Mouse (Mus musculus) intestine, embryonic 15.5 days (tissue): Measurements from ENCODE around the gene Ugt1a7c. TPM values are rescaled to one million over a fixed set of nuclear protein-coding genes. Genes with fewer than 3 reads are reported as not detected.
A peak's percentile ranks its signal among the peaks of the same experiment; 100 is the strongest.

Experiments
- ATAC-seq: fragments of 200-750 bp; cut with Nextera tagmentation; 2 replicates; pipeline ENCODE4 v1.8.0; 2017; ENCODE audit warnings: moderate TSS enrichment, moderate library complexity
- H3K27ac ChIP-seq: fragments of 300-500 bp; sonication (generic); 2 replicates; pipeline ENCODE4 v1.5.1; 2015; ENCODE audit warnings: mild to moderate bottlenecking, inconsistent platforms
- H3K27me3 ChIP-seq: fragments of 300-500 bp; sonication (generic); replicated peaks from 2 replicates; pipeline ENCODE4 v1.6.1; 2015; ENCODE audit warnings: inconsistent platforms
- H3K36me3 ChIP-seq: fragments of 300-500 bp; sonication (generic); 2 replicates; pipeline ENCODE4 v1.6.1; 2015; ENCODE audit warnings: inconsistent platforms
- H3K4me1 ChIP-seq: fragments of 300-500 bp; sonication (generic); replicated peaks from 2 replicates; pipeline ENCODE4 v1.6.1; 2015; ENCODE audit warnings: inconsistent platforms
- H3K4me2 ChIP-seq: fragments of 300-500 bp; sonication (generic); replicated peaks from 2 replicates; pipeline ENCODE4 v1.6.1; 2015; ENCODE audit warnings: mild to moderate bottlenecking, inconsistent platforms
- H3K4me3 ChIP-seq: fragments of 300-500 bp; sonication (generic); replicated peaks from 2 replicates; pipeline ENCODE4 v1.5.1; 2015; ENCODE audit warnings: inconsistent platforms
- H3K9ac ChIP-seq: fragments of 300-500 bp; sonication (generic); 2 replicates; pipeline ENCODE4 v1.6.1; 2015; ENCODE audit warnings: inconsistent platforms
- H3K9me3 ChIP-seq: fragments of 300-500 bp; sonication (generic); 2 replicates; pipeline ENCODE4 v1.6.1; 2016; ENCODE audit warnings: inconsistent platforms
- WGBS: fragments of 180-500 bp; shearing (Covaris S2); methylation state at CpG from one replicate; pipeline ENCODE4 v1.1.7; 2015; 5-methylcytosine and 5-hydroxymethylcytosine counted together
- polyA plus RNA-seq: library from polyadenylated mRNA; unstranded; fragments of >200 nt; fragmentation: Nextera tagmentation; extraction: Ambion mirVana; gene quantifications from 2 replicates; pipeline ENCODE4 v1.2.1, GENCODE M21; 2015

Ugt1a7c gene
- polyA plus RNA-seq, 1 experiment from 2014 or later, result 49.1 TPM

DNA sequence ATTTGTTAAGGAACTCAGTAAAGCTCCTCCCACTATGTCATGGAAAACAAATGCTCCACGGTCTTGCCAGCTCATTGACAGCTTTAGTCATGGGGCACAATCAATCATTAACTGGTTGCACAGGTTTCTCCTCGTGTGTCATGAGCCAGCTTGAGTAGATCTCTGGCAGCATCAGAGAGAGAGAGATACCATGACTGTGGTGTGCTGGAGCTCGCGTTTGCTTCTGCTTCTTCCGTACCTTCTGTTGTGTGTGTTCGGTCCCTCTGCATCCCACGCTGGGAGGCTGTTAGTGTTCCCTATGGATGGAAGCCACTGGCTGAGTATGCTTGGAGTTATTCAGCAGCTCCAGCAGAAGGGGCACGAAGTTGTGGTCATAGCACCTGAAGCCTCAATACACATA lies 117.0 kb downstream of the Ugt1a7c start, which contains the start of gene Ugt1a1:
TSS of gene Ugt1a1 (plus strand) at position 148 of the 400 bp plus-strand sequence.
- H3K4me2 ChIP-seq, result no peak within 1 kb of the TSS
- peaks cover 26% of the 10 kb centered on the region for H3K9me3 ChIP-seq
- 68% methylated on average over 8 of the region's 8 CpGs for WGBS

GRCm38 (mm10) chr1:88212341-88213045 lies 117.6 kb downstream of the Ugt1a7c start:
- 61% methylated on average over 8 of the region's 8 CpGs for WGBS
- peaks cover 32% of the 10 kb centered on the region for H3K9me3 ChIP-seq
- ATAC-seq, result 0 out of 2 replicates have a peak, but pooled peaks have one; percentile 5

More for the DNA sequence above, 117.0 kb downstream of the Ugt1a7c start, which contains the start of gene Ugt1a1:
- no peaks in the 10 kb centered on the region for H3K36me3 ChIP-seq
- H3K4me3 ChIP-seq, result no peak within 1 kb of the TSS
- H3K9ac ChIP-seq, result no peak within 1 kb of the TSS
- no peak within 1 kb of the TSS for H3K27ac ChIP-seq
- peak; percentile 53 for ATAC-seq
- no peaks in the 10 kb centered on the region for H3K27me3 ChIP-seq
- H3K4me1 ChIP-seq, result no peaks in the 10 kb centered on the region

DNA sequence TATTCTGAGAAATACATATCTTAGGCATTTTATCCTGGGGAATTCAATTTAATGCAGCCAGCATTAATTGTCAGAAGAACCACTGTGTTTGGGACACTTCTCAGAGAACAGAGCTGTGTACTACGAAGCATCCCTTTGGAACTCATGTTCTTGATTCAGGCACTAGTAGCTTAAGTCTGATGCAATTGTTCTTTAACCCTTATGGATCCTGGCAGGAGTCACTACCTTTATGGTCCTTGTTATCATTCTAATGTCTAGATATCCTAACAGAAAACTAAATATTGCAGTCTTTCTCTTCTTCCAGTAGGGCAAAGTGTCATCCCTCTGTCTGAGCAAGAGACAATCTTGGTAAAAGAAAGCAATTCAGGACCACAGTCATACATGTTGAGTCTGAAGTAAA lies 118.2 kb downstream of the Ugt1a7c start:
- 75% methylated on average over 1 of the region's 1 CpGs for WGBS
- Histone ChIP-seq H3K4me2 (no peak overlapping the region), H3K27me3 (no peaks in the 10 kb centered on the region), H3K4me3 (no peak overlapping the region), H3K36me3 (no peaks in the 10 kb centered on the region), H3K4me1 (no peaks in the 10 kb centered on the region), H3K9ac (no peak overlapping the region), H3K27ac (no peak overlapping the region), H3K9me3 (peaks cover 33% of the 10 kb centered on the region)
- no peak for ATAC-seq

More at GRCm38 (mm10) chr1:88212341-88213045, 117.6 kb downstream of the Ugt1a7c start:
- H3K4me2 ChIP-seq, result no peak overlapping the region
- H3K4me1 ChIP-seq, result no peaks in the 10 kb centered on the region
- H3K27me3 ChIP-seq, result no peaks in the 10 kb centered on the region
- no peak overlapping the region for H3K9ac ChIP-seq
- H3K36me3 ChIP-seq, result no peaks in the 10 kb centered on the region
- H3K27ac ChIP-seq, result no peak overlapping the region
- H3K4me3 ChIP-seq, result no peak overlapping the region

- Histone ChIP-seq H3K4me2 (no peak overlapping the region), H3K4me3 (no peak overlapping the region), H3K27ac (no peak overlapping the region), H3K27me3 (no peaks in the 10 kb centered on the region), H3K9ac (no peak overlapping the region), H3K36me3 (no peaks in the 10 kb centered on the region), H3K4me1 (no peaks in the 10 kb centered on the region), H3K9me3 (peaks cover 33% of the 10 kb centered on the region)
- ATAC-seq, result peak; percentile 82
- 74% methylated on average over 2 of the region's 2 CpGs for WGBS
Observed at GRCm38 (mm10) chr1:88213766-88214461, 119.1 kb downstream of the Ugt1a7c start.

GRCm38 (mm10) chr1:88214462-88214952 lies 119.6 kb downstream of the Ugt1a7c start:
- H3K36me3 ChIP-seq, result no peaks in the 10 kb centered on the region
- no peak overlapping the region for H3K4me2 ChIP-seq
- H3K9me3 ChIP-seq, result peaks cover 33% of the 10 kb centered on the region
- H3K27ac ChIP-seq, result no peak overlapping the region
- no peaks in the 10 kb centered on the region for H3K4me1 ChIP-seq
- H3K27me3 ChIP-seq, result no peaks in the 10 kb centered on the region
- WGBS, result 81% methylated on average over 2 of the region's 2 CpGs
- no peak overlapping the region for H3K9ac ChIP-seq
- no peak overlapping the region for H3K4me3 ChIP-seq
- ATAC-seq, result no peak

GRCm38 (mm10) chr1:88215466-88216380 lies 120.9 kb downstream of the Ugt1a7c start:
- Histone ChIP-seq H3K27me3 (no peaks in the 10 kb centered on the region), H3K9me3 (peaks cover 33% of the 10 kb centered on the region), H3K4me1 (no peaks in the 10 kb centered on the region), H3K4me2 (no peak overlapping the region), H3K27ac (no peak overlapping the region), H3K36me3 (no peaks in the 10 kb centered on the region), H3K4me3 (no peak overlapping the region), H3K9ac (no peak overlapping the region)
- ATAC-seq, result no peak
- WGBS, result 71% methylated on average over 10 of the region's 10 CpGs

GRCm38 (mm10) chr1:88216551-88216950 lies 121.7 kb downstream of the Ugt1a7c start:
- H3K9me3 ChIP-seq, result peaks cover 33% of the 10 kb centered on the region

GRCm38 (mm10) chr1:88217144-88217543 lies 122.3 kb downstream of the Ugt1a7c start:
- no peak overlapping the region for H3K4me2 ChIP-seq
- H3K36me3 ChIP-seq, result no peaks in the 10 kb centered on the region
- no peaks in the 10 kb centered on the region for H3K4me1 ChIP-seq
- H3K4me3 ChIP-seq, result no peak overlapping the region
- 59% methylated on average over 2 of the region's 2 CpGs for WGBS
- no peaks in the 10 kb centered on the region for H3K27me3 ChIP-seq
- H3K9me3 ChIP-seq, result peaks cover 31% of the 10 kb centered on the region
- H3K27ac ChIP-seq, result no peak overlapping the region
- ATAC-seq, result no peak
- H3K9ac ChIP-seq, result no peak overlapping the region

More at GRCm38 (mm10) chr1:88216551-88216950, 121.7 kb downstream of the Ugt1a7c start:
- no peaks in the 10 kb centered on the region for H3K36me3 ChIP-seq
- H3K27me3 ChIP-seq, result no peaks in the 10 kb centered on the region
- no peaks in the 10 kb centered on the region for H3K4me1 ChIP-seq
- ATAC-seq, result no peak
- no peak overlapping the region for H3K4me3 ChIP-seq
- no peak overlapping the region for H3K4me2 ChIP-seq
- no peak overlapping the region for H3K9ac ChIP-seq
- 58% methylated on average over 2 of the region's 2 CpGs for whole genome bisulfite sequencing
- H3K27ac ChIP-seq, result no peak overlapping the region

DNA sequence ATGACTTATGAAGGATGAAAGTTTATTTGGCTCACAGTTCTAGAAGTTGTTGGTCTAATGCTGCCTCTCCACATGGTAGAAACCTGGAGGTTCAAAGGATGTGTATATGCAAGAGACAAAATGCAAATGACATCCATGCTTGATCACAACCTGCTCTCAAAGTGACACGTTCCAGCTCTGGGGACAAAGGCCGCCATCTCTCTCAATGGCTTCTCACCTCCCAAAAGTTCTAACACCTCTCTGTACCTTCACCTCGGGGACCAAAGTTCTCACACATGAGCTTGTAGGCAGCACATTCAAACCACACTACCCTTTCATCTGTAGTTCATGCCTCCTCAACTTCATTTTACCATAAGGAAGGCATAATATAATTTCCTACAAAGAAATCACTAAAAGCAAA lies 122.7 kb downstream of the Ugt1a7c start:
- no peaks in the 10 kb centered on the region for H3K36me3 ChIP-seq
- H3K4me3 ChIP-seq, result no peak overlapping the region
- 40% methylated on average over 3 of the region's 3 CpGs for WGBS
- no peak overlapping the region for H3K9ac ChIP-seq
- H3K27ac ChIP-seq, result no peak overlapping the region
- no peak overlapping the region for H3K4me2 ChIP-seq
- H3K4me1 ChIP-seq, result no peaks in the 10 kb centered on the region
- no peak for ATAC-seq
- H3K27me3 ChIP-seq, result no peaks in the 10 kb centered on the region
- H3K9me3 ChIP-seq, result peaks cover 31% of the 10 kb centered on the region

DNA sequence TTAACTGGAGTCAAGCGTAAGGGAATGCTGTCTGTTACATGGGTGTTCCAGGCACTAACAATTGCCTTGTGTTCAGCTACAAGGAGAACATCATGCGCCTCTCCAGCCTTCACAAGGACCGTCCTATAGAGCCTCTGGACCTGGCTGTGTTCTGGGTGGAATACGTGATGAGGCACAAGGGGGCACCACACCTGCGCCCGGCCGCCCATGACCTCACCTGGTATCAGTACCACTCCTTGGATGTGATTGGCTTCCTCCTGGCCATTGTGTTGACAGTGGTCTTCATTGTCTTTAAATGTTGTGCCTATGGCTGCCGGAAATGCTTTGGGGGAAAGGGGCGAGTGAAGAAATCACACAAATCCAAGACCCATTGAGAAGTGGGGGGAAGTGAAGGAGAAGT lies 123.2 kb downstream of the Ugt1a7c start:
- WGBS, result 76% methylated on average over 9 of the region's 9 CpGs
- H3K4me2 ChIP-seq, result no peak overlapping the region
- no peak overlapping the region for H3K9ac ChIP-seq
- no peaks in the 10 kb centered on the region for H3K36me3 ChIP-seq
- no peaks in the 10 kb centered on the region for H3K27me3 ChIP-seq
- no peak overlapping the region for H3K4me3 ChIP-seq
- ATAC-seq, result no peak
- H3K9me3 ChIP-seq, result peaks cover 31% of the 10 kb centered on the region
- no peak overlapping the region for H3K27ac ChIP-seq
- no peaks in the 10 kb centered on the region for H3K4me1 ChIP-seq

GRCm38 (mm10) chr1:88218591-88218990 lies 123.7 kb downstream of the Ugt1a7c start:
- no peak overlapping the region for H3K4me2 ChIP-seq
- 52% methylated on average over 4 of the region's 4 CpGs for WGBS
- no peaks in the 10 kb centered on the region for H3K4me1 ChIP-seq
- H3K27ac ChIP-seq, result no peak overlapping the region
- no peak overlapping the region for H3K4me3 ChIP-seq
- H3K36me3 ChIP-seq, result no peaks in the 10 kb centered on the region
- peaks cover 30% of the 10 kb centered on the region for H3K9me3 ChIP-seq
- no peak overlapping the region for H3K9ac ChIP-seq
- H3K27me3 ChIP-seq, result no peaks in the 10 kb centered on the region
- no peak for ATAC-seq

DNA sequence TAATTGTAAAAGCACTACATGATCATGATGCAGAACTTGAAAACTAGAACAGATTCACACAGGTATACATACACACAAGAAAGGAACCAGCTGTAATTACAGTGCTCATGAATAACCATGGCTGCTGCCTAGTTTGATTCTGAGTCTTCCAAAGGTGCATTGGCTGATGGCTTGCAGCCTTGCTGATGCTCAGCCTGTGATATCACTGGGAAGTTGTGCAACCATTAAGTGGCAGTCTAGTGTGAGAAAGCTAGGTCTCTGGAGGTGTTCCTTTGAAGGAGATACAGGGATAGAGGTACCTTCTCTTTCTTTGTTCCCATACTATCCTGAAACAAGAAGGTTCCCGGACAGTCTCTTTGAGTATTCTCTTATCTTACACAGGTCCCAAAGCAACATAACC lies 124.2 kb downstream of the Ugt1a7c start:
- Histone ChIP-seq H3K4me2 (no peak overlapping the region), H3K9ac (no peak overlapping the region), H3K4me3 (no peak overlapping the region), H3K27ac (no peak overlapping the region), H3K9me3 (peaks cover 25% of the 10 kb centered on the region), H3K4me1 (no peaks in the 10 kb centered on the region), H3K27me3 (no peaks in the 10 kb centered on the region), H3K36me3 (no peaks in the 10 kb centered on the region)
- 23% methylated on average over 1 of the region's 1 CpGs for WGBS
- ATAC-seq, result no peak
